Mouse (Mus musculus): Measurements from ENCODE around the gene Hmga1.

The Hmga1 gene

DNA sequence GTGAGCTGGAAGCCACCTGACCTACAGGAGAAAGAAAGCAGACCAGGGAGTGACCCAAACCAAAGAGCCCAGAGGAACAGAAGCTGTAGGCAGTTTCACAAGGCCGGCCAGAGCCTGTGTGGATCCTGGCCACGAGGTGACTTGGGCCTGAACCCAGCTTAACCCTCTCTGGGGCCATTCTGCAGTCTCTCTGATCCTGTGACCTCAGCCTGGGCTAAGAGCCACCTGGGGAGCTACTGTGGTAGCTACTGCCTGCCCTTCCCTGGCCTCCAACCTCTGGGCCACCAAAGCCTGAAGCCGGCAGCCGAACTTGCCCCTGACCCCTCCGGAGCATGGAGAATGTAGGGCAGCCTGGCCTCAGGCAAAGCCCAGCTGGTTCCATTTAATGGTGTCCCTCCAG is 27.5 kb upstream of the Hmga1 start:
- no peak for DNase-seq

DNA sequence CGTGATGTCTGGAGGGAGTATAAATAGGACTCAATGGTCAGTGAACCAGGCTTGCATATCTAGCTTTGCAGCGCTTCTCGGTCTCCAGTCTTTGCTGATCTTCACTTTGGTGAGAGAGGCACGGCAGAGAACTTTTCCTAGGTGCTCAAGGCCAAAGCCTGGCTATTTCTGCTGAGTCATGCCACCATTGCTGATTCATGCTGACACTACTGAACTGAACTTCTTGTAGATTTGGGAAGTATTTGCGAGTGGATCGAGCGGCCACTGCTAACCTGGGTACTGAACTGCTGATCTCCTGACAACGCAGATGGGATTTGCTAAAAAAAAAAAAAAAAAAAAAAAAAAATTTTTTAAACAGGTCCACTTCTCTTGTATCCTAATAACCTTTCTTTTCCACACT is 24.2 kb upstream of the Hmga1 start:
- DNase-seq = no peak

DNA sequence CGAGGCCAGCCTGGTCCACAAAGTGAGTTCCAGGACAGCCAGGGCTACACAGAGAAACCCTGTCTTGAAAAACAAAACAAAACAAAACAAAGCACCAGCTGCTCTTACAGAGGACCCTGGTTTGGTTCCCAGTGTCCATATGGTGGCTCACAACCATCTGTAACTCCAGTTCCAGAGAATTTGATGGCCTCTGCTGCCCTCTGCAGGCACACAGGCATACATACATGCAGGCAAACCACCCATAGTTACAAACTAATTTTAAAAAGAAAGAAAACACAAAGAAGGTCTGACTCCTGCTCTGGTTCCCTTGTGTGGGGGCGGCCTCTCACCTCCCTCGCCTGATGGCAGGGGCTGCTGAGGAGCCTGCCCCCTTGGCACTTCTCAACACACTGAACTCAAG is 22.9 kb upstream of the Hmga1 start:
- no peak for DNase-seq

DNA sequence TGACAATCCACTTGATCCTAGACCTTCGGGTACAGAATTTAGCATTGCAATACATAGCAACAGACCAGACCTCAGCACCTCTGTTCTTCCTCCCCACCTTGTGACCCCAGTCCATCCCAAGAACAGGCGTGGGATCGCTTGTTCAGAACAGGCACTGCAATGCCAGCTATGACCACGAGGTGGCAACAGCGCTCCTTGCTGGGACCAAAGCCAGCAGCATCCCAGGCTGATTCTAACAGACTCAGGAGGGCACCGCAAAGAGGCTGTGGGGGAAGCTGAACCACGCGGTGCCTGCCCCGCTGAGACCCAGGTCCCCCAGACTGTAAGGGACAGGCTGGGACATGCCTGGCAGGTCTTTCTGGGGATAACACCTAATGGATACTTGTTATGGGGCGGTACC is 21.6 kb upstream of the Hmga1 start:
- peak; percentile 83 for DNase-seq

DNA sequence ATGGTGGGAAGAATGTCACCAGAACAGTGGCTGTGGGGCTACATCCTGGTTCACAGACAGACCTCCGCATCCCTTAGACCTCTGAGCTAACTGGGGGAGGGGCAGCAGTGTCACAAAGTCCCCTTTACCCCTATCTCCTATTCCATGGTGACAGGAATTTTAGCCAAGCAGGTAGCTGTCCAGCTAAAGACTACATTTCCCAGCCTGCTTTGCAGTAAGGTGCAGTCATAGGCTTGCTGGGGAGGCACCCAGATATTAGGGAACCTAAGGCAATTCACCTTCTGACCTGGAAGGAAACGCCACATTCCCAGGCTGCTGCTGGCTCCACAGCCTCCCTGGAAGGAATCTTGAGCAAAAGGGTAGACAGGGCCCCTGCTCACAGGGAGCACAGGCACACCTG is 15.0 kb upstream of the Hmga1 start:
- DNase-seq = no peak

DNA sequence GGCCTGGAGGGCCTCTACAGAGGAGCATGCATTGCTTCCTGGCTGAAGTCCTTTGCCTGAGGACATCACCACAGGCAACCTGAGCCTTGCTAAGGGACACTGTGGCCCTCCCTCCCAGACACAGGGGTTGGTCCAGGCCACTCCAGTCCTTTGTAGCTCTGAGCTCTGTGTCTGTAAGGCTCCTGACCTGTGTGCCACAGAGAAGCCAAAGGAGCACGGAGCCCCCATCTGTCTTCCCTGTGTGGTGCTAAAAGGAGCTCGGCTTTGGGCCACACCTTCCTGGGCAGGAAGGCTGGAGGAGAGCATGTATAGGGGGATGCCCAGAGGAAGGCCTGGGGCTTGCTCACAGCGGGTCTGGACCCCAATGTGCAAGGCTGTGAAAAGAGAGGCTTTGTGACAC is 14.3 kb upstream of the Hmga1 start:
- DNase-seq = no peak

DNA sequence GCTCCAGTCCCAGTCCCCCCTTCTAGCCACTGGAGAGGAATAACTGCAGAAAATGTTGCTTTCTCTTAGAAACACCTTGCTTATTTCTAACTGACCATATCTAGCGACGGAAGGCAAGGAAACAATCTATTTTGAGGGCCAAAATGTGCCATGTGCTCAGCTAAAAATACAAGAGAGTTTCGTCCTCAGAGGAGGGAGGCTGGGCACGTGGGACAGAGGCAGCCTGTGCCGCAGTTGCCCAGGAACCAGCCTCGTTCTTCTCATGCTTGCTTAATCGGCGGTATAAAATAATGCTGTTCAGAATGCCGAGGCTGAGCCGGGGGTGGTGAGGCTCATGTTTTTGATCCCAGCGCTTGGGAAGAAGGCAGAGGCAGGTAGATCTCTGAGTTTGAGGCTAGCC is 11.7 kb upstream of the Hmga1 start:
- peak; percentile 44 for DNase-seq

DNA sequence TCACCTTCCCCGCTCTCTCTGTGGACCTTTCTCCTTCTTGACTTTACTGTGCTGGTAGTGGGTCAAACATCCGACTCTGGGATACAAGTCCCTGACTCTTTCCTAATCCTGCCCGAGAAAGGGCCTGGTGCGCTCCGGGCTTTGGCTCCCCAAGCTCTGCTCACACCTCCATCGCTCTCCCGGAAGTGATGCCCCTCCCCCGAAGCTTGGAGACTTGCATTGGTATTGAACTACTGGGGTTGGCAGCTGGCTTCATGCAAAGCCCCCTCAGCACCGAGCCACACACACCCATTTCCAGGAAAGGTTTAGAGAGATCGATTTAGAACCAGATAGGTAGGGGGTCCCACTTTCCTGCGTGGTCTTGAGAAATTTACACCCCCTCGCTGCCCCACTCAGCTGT is 10.3 kb upstream of the Hmga1 start:
- DNase-seq = no peak

DNA sequence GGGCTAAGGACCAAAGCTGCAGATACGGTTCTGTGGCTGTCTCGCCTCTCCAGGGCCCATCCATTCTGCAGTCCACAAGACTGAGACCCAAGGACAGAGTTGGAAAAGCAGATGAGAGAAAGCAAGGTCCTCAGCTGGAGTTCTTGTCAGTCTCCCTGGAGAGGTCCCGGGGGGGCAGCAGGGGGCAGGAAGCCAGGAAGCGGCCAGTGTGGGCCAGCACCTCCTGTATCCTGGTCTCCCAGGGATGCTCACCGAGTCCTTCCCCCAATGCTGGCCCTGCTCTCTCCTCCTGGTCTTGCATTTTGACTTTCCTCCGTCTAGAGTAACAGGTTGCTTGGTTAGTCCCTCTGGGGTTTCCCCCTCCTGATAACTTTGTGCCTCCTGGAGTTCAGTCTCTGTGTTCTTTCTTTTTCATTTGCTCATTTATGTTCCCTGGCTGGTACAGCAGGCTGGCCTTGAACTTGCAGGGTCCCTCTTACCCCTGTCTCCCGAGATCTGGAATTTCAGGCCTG is 9.7 kb upstream of the Hmga1 start:
- no peak for DNase-seq

DNA sequence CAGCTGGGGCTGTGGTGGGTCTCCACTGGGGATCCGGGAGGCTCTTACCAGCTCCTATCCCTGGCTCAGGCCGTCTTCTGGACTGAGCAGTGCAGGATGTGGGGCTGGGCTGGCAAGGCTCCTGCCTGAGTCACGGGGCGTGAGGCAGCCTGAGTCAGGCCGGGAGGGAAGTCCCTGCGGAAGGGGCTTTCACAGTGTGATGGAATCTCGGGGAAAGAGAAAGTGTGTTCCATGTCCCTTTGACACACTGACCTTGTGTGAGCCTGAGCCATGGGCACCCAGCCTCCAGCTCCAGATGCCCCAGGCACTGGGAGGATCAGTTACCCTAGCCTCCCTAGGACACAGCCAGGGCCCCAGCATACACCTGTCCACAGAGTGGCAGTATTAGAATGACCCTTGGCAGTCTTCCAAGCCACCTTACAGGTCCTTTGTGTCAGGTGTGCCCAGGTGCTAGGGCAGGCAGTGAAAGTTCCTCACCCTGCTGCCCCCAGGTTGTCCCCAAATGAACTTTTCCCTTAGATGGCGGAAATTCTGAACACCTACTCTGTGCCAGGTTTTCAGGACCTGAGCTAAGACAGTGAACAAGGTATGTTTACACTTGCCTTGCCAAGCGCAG is 8.9 kb upstream of the Hmga1 start:
- DNase-seq = no peak

DNA sequence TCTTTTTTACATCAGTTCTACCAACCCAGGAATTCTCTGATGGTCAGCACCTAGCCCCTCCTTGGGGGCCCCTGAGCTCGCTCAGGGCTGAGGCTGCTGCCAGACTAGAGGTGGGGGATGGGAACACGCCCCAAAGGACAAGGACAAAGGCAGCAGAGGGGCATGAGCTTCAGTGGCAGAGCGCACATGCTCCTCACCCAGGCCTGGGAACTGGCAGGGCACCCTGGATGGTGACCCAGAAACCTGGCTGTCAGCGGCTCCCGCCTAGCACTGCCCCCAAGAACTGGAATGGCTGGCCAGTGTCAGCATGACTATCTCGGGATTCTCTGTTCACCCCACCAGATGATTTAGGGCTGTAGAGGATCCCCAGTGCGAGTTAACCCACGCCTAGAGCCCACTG is 7.1 kb upstream of the Hmga1 start:
- no peak for DNase-seq

DNA sequence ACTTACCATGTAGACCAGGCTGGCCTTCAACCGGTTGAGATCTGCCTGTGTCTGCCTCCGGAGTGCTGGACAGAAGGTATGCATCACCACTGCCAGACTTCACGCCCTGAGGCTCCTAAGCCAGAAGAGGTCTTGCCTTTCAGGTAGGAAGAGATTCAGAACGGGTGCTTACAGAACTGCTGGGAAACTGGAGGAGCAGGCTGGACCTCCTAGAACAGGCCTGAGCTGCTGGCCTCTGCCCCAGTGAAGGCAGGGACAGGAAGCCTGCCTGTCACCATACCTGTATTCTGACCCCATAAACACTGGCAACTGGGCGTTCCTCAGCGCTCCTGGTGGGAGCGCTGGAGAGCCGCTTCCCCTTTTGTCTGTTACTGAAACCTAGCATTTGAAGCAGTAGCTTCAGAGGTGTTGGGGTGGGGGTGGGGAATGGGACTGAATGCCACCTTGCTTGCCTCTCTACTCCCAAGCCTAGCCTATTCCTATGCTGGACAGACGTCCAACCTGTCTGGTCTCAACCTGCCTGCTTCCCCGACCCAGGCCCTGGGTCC is 4.8 kb upstream of the Hmga1 start:
- DNase-seq = no peak

DNA sequence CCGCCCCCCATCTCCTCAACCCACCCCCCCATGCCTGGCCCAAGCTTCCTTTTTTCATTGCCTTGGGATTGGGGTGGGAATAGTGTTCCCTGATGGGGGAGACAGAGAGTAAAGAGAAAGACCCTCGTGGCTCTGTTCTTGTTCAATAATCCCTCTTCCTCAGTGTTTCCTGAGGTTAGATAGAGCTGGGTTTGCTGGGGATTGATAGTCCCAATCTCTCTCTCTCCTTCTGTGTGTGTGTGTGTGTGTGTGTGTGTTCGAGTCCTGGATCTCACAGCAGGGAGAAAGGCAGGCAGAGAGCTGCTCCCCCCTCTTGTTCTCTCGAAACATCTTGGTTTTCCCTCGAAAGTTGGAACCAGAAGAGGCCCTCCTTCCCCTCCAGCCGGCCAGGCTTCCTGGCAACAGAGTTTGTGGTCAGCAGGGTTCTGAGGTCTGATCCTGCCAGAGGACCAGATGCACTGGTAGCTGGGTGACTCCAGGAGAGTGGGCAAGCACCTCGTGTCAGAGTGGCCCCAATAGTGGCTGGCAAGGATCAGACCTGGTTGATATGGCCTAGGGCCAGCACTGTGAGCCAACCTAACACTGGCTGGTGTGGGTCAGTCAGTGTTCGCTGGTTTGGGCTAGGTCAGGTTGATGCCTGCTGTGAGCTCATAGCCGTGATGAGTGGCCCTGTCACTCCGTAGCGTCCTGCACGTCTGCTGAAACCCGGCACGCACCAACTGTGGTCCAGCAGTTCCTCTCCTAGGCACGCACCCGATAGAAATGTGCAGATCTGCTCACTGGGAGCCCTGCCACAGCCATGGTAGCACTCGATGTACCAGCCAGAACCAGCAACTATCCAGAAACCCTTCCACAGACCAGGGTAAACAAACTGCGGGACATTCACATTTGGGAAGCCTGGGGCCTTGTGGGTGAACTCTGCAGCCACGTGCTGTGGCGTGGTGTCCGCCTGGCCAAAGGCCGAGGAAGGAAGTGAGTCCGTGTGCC is 3.8 kb upstream of the Hmga1 start:
- DNase-seq = no peak

DNA sequence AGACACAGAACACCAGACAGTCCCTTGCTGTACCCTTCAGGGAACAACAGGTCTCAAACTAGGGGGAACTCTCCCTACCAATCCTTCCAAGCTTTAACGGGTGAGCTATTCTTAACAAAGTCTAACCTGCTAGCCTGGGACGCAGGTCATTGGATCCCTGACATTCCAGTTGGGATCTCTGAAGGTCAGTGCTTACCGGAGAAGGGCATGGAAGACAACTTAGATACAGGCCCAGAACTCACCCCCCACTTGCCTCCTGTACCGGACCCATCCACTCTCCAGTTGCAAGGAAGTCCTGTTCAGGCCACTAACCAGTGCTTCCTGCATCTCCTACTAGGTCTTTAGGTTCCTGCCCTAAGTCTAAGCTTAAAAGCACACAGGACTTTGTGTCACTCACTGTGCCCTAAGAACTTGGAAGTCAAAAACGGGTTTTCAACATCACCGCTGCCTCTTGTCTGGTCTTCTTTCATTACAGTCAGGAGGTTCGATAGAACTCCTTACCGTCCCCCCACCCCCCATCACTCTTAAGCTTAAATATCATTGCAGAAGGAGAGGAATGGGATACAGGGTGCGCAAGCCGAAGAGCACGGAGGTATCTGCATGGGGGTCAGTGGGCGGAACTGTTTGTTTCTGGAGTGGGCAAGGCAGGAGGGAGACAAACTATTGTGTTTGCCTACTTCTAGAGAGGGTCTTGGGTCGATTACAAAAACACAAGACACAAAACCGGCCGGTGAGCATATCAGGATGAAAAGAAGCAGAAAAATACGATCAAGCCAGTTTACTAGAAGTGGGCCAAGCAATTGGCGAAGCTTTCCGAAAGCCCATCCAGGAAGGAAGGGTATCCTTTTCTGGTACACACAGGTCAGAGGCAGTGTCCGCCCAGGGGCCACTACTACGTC is 2.0 kb upstream of the Hmga1 start:
- DNase-seq = no peak

DNA sequence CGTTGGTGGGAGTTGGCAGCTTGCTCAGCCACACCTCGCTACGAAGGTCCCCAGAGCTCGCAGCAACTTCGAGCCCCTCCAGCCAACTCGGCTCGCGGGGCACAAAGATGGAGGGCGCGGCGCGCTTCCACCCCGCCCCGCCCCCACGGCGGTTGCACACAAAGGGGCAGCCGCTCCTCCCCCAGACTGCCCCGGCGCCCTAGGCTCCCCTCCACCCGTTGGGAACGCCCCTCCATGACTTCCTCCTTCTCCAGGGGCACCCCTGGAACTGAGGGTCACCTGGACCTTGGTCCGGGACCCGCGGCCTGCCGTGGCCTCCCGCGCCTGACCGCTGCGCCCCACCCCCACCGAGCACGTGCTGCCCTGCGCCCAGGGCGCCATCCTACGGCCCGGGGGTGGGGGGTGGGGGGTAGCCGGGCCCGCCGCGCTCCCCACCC is 1.2 kb upstream of the Hmga1 start:
- DNase-seq = no peak

DNA sequence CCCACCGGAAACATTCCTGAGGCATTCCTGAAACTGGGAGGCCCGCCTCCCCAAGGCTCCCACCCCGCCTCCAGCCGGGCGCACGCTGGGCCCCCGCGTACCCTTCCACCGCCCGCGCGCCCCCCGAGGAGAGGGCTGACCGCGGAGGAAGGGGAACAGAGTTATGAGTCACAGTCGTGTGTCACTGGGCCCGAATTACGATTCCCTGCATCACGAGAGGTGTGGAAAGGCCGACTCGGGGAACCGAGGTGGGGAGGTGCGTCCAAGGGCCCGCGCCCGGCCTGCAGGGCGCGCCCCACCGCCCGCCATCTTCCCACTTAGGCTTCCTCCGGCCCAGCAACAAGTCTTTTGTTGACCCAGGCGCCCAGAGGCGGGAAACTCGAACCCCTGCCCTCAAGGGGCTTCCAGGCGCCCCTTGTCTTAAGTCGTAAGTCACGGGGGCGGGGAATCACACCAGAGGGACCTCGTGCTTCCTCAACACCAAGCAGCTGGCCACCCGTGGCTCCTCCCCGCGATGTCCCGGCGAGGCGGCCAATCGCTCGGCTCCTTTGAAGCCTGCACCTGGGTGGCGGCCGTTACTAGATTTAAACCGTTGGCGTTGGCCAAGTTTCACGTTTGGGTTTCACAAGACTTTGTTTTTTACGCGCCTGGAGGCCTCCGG is 655 bp upstream of the Hmga1 start:
- no peak for DNase-seq

DNA sequence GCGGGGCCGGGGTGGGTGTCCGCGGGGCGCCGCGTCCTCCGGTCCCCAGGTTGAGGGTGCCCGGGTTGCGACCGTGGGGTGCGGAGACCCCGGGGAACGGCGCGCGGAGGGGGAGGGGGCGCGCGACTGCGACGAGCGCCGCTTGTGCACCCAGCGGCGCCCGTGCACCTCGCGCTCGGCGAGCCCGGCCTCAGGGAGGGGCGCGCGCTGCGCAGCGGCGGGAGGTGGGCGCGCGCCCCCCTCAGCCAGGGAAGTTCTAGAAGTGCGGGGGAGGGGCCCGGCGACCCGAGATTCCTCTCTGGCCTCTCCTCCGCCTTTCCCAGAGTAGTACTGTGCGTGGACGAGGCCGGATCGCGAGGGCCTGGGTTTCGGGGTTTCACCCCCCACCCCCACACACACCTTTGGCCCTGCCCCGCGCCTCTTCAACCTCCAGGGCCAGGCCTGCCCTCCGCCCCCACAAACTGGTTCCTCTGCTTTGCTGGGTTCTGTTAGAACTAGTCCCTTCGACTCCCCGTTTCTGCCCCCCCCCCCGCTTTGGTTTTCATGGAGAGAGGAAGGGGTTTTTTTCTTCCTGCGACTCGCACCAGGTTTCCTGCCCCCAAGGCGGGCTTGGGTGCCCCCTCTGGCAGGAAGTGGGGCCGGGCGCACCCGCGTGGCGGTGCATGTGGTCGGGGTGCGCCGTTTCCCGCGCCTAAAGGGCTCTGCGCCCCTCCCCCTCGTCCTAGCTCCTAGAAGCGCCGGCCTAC is 1.1 kb downstream of the Hmga1 start:
- DNase-seq = no peak

DNA sequence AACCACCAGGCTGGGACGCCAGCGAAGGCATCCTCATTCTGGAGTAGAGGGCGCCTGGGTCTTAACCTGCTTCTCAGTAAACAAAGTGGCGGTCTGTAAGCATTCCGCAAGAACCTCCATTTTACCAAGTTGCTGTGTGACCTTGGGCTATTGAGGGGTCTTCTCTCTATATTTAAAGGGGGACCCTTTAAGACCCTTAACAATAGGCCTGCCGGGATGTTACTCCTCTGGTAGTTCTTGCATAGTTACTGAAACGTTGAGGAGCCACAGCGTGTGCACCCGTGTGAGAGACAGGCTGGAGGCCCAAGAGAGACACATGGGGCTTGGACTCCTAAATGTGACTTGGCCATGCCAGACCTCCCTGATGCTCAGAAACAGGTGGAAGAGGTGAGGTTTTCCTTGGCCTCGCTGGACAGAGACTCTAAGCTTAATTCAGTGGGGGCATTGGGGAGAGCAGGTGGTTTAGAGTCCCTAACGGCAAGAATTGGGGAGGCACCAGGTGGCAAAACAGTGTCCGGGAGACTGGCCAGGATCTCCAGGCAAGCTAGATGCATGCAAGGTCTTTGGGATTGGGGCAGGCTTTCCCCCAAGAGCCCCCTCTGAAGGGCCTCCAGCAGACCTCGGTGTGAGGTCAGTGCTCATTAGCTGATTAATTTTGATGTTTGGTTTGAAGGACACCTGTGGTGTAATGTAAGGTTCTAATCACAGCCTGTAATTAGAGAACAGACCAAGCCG is 1.8 kb downstream of the Hmga1 start:
- DNase-seq = no peak

DNA sequence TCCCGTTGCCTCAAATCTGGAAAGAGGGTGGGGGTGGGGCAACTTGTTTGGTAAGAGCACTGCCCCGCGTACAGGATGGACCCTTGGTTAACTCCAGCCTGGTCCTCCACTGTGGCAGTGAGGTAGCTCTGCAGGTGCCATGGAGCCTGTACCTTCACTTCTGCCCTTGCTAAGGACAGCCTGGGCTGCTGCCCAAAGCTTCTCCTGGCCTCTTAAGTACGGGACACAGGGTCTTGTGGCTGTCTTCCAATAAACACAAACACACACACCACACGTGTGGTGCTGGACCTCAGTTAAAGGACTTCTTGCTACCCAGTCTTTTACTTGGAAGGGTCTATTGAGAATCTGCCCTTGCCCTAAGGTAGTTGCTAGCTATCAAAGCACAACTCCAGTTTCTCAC is 2.5 kb downstream of the Hmga1 start:
- no peak for DNase-seq

DNA sequence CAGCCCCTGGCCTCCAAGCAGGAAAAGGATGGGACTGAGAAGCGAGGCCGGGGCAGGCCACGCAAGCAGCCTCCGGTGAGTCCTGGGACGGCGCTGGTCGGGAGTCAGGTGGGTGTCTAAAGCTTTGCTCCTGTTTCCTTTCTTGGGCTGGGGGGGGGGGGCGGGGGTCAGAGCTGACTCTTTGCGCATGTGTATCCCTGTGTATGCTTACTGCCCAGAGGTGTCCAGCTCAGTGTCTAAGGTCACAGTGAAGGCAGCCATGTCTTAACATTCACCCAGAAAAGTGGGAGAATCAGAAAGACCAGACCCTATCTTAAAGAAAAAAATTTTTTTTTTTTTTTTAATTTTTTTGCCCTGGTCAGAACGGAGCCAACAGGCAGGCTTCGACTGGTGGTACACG is 3.3 kb downstream of the Hmga1 start:
- DNase-seq = no peak

DNA sequence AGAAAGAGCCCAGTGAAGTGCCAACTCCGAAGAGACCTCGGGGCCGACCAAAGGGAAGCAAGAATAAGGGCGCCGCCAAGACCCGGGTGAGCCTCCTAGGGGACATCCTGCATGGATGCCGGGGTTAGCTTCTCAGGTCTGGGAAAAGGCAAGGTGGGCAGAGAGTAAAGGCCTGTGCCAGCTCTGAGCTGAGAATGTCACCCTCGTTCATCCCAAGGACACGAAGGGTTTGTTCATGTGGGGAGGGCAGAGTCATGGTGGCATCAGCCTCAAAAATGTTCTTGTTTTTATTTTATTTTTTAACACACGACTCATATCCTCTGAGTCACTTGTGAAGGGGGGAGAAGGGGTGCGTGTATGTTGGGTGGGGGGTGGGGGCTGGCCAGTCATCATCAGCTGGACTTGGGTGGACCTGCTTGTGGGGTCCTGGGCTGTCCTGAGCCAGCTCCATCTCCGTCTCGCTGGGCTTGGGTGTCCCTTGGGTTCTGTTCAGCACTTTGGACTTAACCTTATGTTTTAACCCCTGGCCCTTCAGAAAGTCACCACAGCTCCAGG is 4.7 kb downstream of the Hmga1 start:
- DNase-seq = no peak

Measured in right cerebral cortex, postnatal 25 days (tissue).